Mouse (Mus musculus) neural tube, embryonic 13.5 days (tissue): ENCODE data around the gene Zfp82. TPM values are rescaled to one million over a fixed set of nuclear protein-coding genes. Genes with fewer than 3 reads are reported as not detected.
A peak's percentile ranks its signal among the peaks of the same experiment; 100 is the strongest.

Source experiments
- ATAC-seq: fragments of 200-750 bp; cut with Nextera tagmentation; 2 replicates; pipeline ENCODE4 v1.8.0; 2017; ENCODE audit warnings: low read depth, mild to moderate bottlenecking, moderate TSS enrichment, moderate library complexity
- H3K27ac ChIP-seq: fragments of 300-500 bp; sonication (generic); replicated peaks from 2 replicates; pipeline ENCODE4 v1.5.1; 2015; ENCODE audit warnings: moderate library complexity, mild to moderate bottlenecking, inconsistent platforms
- H3K27me3 ChIP-seq: fragments of 300-500 bp; sonication (generic); 2 replicates; pipeline ENCODE4 v1.6.1; 2015; ENCODE audit warnings: mild to moderate bottlenecking, inconsistent platforms
- H3K36me3 ChIP-seq: fragments of 300-500 bp; sonication (generic); 2 replicates; pipeline ENCODE4 v1.6.1; 2015; ENCODE audit warnings: mild to moderate bottlenecking, inconsistent platforms
- H3K4me1 ChIP-seq: fragments of 300-500 bp; sonication (generic); replicated peaks from 2 replicates; pipeline ENCODE4 v1.6.1; 2015; ENCODE audit warnings: inconsistent platforms
- H3K4me2 ChIP-seq: fragments of 300-500 bp; sonication (generic); 2 replicates; pipeline ENCODE4 v1.6.1; 2015; ENCODE audit warnings: inconsistent platforms, mild to moderate bottlenecking, moderate library complexity
- H3K4me3 ChIP-seq: fragments of 300-500 bp; sonication (generic); 2 replicates; pipeline ENCODE4 v1.5.1; 2015; ENCODE audit warnings: mild to moderate bottlenecking, inconsistent platforms
- H3K9ac ChIP-seq: fragments of 300-500 bp; sonication (generic); 2 replicates; pipeline ENCODE4 v1.6.1; 2015; ENCODE audit warnings: moderate library complexity, mild to moderate bottlenecking, inconsistent platforms
- H3K9me3 ChIP-seq: fragments of 300-500 bp; sonication (generic); 2 replicates; pipeline ENCODE4 v1.6.1; 2016; ENCODE audit warnings: inconsistent platforms
- WGBS: fragments of 180-500 bp; shearing (Covaris S2); methylation state at CpG from one replicate; pipeline ENCODE4 v1.1.7; 2015; 5-methylcytosine and 5-hydroxymethylcytosine counted together
- microRNA-seq: library from miRNA; unstranded; fragments of <30 nt; microRNA quantifications from one replicate; pipeline ENCODE4, GENCODE M21; 2016
- polyA plus RNA-seq: library from polyadenylated mRNA; unstranded; fragments of >200 nt; fragmentation: Nextera tagmentation; extraction: Ambion mirVana; gene quantifications from 2 replicates; pipeline ENCODE4 v1.2.1, GENCODE M21; 2015

Zfp82 gene
- polyA plus RNA-seq, 1 experiment from 2014 or later, result 12.0 TPM

- ATAC-seq, result no peak
- no peaks in the 10 kb centered on the region for H3K9me3 ChIP-seq
- H3K9ac ChIP-seq, result no peak overlapping the region
- WGBS, result 75% methylated on average over 6 of the region's 6 CpGs
- H3K27ac ChIP-seq, result 0 out of 2 replicates have a peak overlapping the region, but pooled peaks have one; percentile 59
- no peak overlapping the region for H3K4me2 ChIP-seq
- no peak overlapping the region for H3K4me3 ChIP-seq
- peaks cover 35% of the 10 kb centered on the region for H3K4me1 ChIP-seq
- H3K27me3 ChIP-seq, result no peaks in the 10 kb centered on the region
- H3K36me3 ChIP-seq, result peaks cover 17% of the 10 kb centered on the region
These were observed 64.5 kb downstream of the Zfp82 start for GRCm38 (mm10) chr7:30008020-30008690.

DNA sequence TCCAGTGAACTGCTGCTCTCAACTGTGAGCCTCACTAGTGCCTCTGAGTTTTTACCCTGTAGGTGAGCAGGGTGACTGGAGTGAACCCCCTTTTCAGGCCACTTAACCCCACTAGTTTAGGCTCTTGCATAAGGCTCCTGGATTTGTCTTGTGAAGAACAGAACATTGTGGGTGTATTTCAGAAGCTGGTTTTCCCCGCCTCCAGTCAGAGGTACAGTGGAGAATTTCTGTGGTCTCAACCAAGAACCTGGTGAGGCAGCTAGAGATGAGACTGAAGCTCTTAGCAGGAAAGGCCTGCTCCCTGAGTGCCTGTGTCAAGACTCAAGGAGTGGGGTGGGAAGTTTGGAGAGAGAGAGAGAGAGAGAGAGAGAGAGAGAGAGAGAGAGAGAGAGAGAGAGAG is 65.1 kb downstream of the Zfp82 start:
- Histone ChIP-seq H3K27ac (no peak overlapping the region), H3K9ac (no peak overlapping the region), H3K4me3 (no peak overlapping the region), H3K4me1 (peaks cover 33% of the 10 kb centered on the region), H3K27me3 (no peaks in the 10 kb centered on the region), H3K9me3 (no peaks in the 10 kb centered on the region), H3K36me3 (peaks cover 22% of the 10 kb centered on the region), H3K4me2 (no peak overlapping the region)
- ATAC-seq, result no peak
- 100% methylated on average over 1 of the region's 1 CpGs for WGBS

Small RNA genes lying within 50 kb of the gene (microRNA-seq; reads per million reads assigned to microRNA genes)
- not detected for gene Gm23368

Other genes with a start within 250 kb of the Zfp82 start
- 12.9 and 14.2 TPM in 2 replicates for gene Zfp940, start 219.2 kb downstream of the Zfp82 start, polyA plus RNA-seq
- gene Zfp420, start 212.9 kb downstream of the Zfp82 start, polyA plus RNA-seq, result 18.3 and 19.0 TPM in 2 replicates
- gene Zfp27, start 166.3 kb downstream of the Zfp82 start, polyA plus RNA-seq, result 17.1 and 17.6 TPM in 2 replicates
- gene Zfp383, start 164.7 kb downstream of the Zfp82 start, polyA plus RNA-seq, result 6.3 and 6.7 TPM in 2 replicates
- 13.6 and 15.0 TPM in 2 replicates for gene Zfp74, start 118.8 kb downstream of the Zfp82 start, polyA plus RNA-seq
- gene Zfp568, start 88.9 kb downstream of the Zfp82 start, polyA plus RNA-seq, result 5.5 and 6.5 TPM in 2 replicates
- 9.9 and 11.3 TPM in 2 replicates for gene Zfp14, start 21.5 kb downstream of the Zfp82 start, polyA plus RNA-seq
- 1.2 and 1.5 TPM in 2 replicates for gene Gm26920, start 17.5 kb upstream of the Zfp82 start, polyA plus RNA-seq
- gene Zfp566, start 17.6 kb upstream of the Zfp82 start, polyA plus RNA-seq, result 16.2 and 16.4 TPM in 2 replicates
- gene Zfp260, start 21.9 kb upstream of the Zfp82 start, polyA plus RNA-seq, result 102 and 106 TPM in 2 replicates
- 13.4 and 13.8 TPM in 2 replicates for gene Zfp382, start 49.0 kb upstream of the Zfp82 start, polyA plus RNA-seq
- 14.2 TPM in 2 replicates for gene Zfp146, start 96.8 kb upstream of the Zfp82 start, polyA plus RNA-seq
- gene Cox7a1, start 111.2 kb upstream of the Zfp82 start, polyA plus RNA-seq, result 5.3 and 6.9 TPM in 2 replicates
- 79.5 and 83.0 TPM in 2 replicates for gene Capns1, start 125.9 kb upstream of the Zfp82 start, polyA plus RNA-seq
- 176 and 184 TPM in 2 replicates for gene Polr2i, start 159.0 kb upstream of the Zfp82 start, polyA plus RNA-seq
- 406 and 418 TPM in 2 replicates for gene Tbcb, start 159.4 kb upstream of the Zfp82 start, polyA plus RNA-seq
- not detected in 2 replicates for gene Ovol3, start 162.8 kb upstream of the Zfp82 start, polyA plus RNA-seq
- 0.47 and 0.81 TPM in 2 replicates for gene Thap8, start 207.2 kb upstream of the Zfp82 start, polyA plus RNA-seq
- gene Wdr62, start 207.5 kb upstream of the Zfp82 start, polyA plus RNA-seq, result 3.8 and 4.0 TPM in 2 replicates
- gene Clip3, start 218.8 kb upstream of the Zfp82 start, polyA plus RNA-seq, result 103 and 113 TPM in 2 replicates
- 120 and 123 TPM in 2 replicates for gene Alkbh6, start 235.8 kb upstream of the Zfp82 start, polyA plus RNA-seq
- gene Syne4, start 241.9 kb upstream of the Zfp82 start, polyA plus RNA-seq, result 19.0 and 27.3 TPM in 2 replicates
- gene E130208F15Rik, start 248.8 kb upstream of the Zfp82 start, polyA plus RNA-seq, result 5.7 TPM in 1 of 2 replicates, not detected in the other